Mouse (Mus musculus) heart, adult 2 months (tissue): ENCODE measurements around the gene Tlr9.

ENCODE experiments used
- CTCF ChIP-seq: fragments of 200-600 bp; IDR thresholded peaks from 2 replicates; pipeline ENCODE4 v1.8.1; 2022; ENCODE audit warnings: antibody characterized with exemption, mild to moderate bottlenecking, moderate library complexity
- EP300 ChIP-seq: fragments of 200-500 bp; IDR thresholded peaks from 2 replicates; pipeline ENCODE4 v1.6.1; 2011; ENCODE audit warnings: low read depth, low read length, control low read depth; ENCODE audit not compliant: insufficient read depth
- POLR2A ChIP-seq: fragments of 200-500 bp; IDR thresholded peaks from 2 replicates; pipeline ENCODE4 v1.6.1; 2011; ENCODE audit warnings: mild to moderate bottlenecking, low read depth, low read length, control low read depth; ENCODE audit not compliant: insufficient read depth

- no peak for TF ChIP-seq CTCF
- TF ChIP-seq EP300, result no peak
- TF ChIP-seq POLR2A, result no peak
These were observed 53.4 kb downstream of the Tlr9 start for GRCm38 (mm10) chr9:106275806-106276205.
